In genomic region chr16:78473456-78473855, GRCm38 (mm10) we compare ENCODE assay signal across 11 mouse cellular contexts.
DNase-seq lines count a peak whose midpoint lies in the region; ATAC-seq and TF ChIP-seq lines count a peak whose summit lies in the region.
"Had no signal": no experiment of that assay in that cellular context is flagged by ENCODE, and none has a peak within 500 bp of the region (broad histone marks: within the 10 kb centered on the region; RNA-seq: fewer than 3 reads in every experiment).

No protein-coding gene starts in this region.

- WGBS in lung, postnatal 0 days: 45% methylated on average over 7 of the region's 7 CpGs
- WGBS in midbrain, embryonic 14.5 days: 89% methylated on average over 7 of the region's 7 CpGs

- TF ChIP-seq CTCF in lung, postnatal 0 days (IDR thresholded peaks at IDR 0.05): no peak

- no peaks in the 10 kb centered on the region for H3K4me1 ChIP-seq in lung, postnatal 0 days (ENCODE audit: insufficient read depth, low read depth, low read length)
- H3K4me1 ChIP-seq in midbrain, embryonic 14.5 days (ENCODE audit: control insufficient read depth, insufficient read depth, low read length): no peaks in the 10 kb centered on the region
- H3K4me1 ChIP-seq: hindbrain, embryonic 15.5 days; midbrain, embryonic 12.5 days had no signal

- H3K27ac ChIP-seq in lung, postnatal 0 days (ENCODE audit: low read length): no peak overlapping the region
- H3K27ac ChIP-seq in midbrain, embryonic 14.5 days (replicated peaks; ENCODE audit: low read depth, low read length): no peak overlapping the region
- H3K27ac ChIP-seq: hindbrain, embryonic 15.5 days; midbrain, embryonic 12.5 days had no signal

- TF ChIP-seq EP300 in lung, postnatal 0 days (IDR thresholded peaks at IDR 0.05): peak; percentile 79

- peak; percentile 42 for DNase-seq in urinary bladder, adult 2 months (ENCODE audit: low spot score)
- DNase-seq in urinary bladder, postnatal 10 days (ENCODE audit: low spot score): no peak
- peak; percentile 85 for DNase-seq in lung, postnatal 0 days (ENCODE audit: low spot score)
- no peak for DNase-seq in frontal cortex, postnatal 10 days (ENCODE audit: low spot score in 2 of 2)
- no peak for DNase-seq in frontal cortex, postnatal 36 days (ENCODE audit: low spot score in 2 of 2)
- DNase-seq in midbrain, embryonic 14.5 days: no peak
- DNase-seq: spleen, adult 18-20 months had no signal

- no peaks in the 10 kb centered on the region for H3K9me3 ChIP-seq in lung, postnatal 0 days (ENCODE audit: low read length)
- no peaks in the 10 kb centered on the region for H3K9me3 ChIP-seq in midbrain, embryonic 14.5 days (ENCODE audit: control insufficient read depth, low read length)
- H3K9me3 ChIP-seq: hindbrain, embryonic 15.5 days; midbrain, embryonic 12.5 days had no signal

- no peak overlapping the region for H3K9ac ChIP-seq in lung, postnatal 0 days (replicated peaks; ENCODE audit: low read depth)
- H3K9ac ChIP-seq in midbrain, embryonic 14.5 days (replicated peaks; ENCODE audit: low read length): no peak overlapping the region
- H3K9ac ChIP-seq: hindbrain, embryonic 15.5 days; midbrain, embryonic 12.5 days had no signal

- no peak overlapping the region for H3K4me3 ChIP-seq in lung, postnatal 0 days (ENCODE audit: low read depth, low read length)
- H3K4me3 ChIP-seq in midbrain, embryonic 14.5 days (replicated peaks; ENCODE audit: low read depth, low read length): no peak overlapping the region
- H3K4me3 ChIP-seq: hindbrain, embryonic 15.5 days; midbrain, embryonic 12.5 days had no signal

- no peak overlapping the region for H3K4me2 ChIP-seq in lung, postnatal 0 days (replicated peaks; ENCODE audit: low read depth, low read length)
- no peak overlapping the region for H3K4me2 ChIP-seq in midbrain, embryonic 14.5 days (ENCODE audit: low read length)
- H3K4me2 ChIP-seq: hindbrain, embryonic 15.5 days; midbrain, embryonic 12.5 days had no signal

- ATAC-seq in granulocyte monocyte progenitor cell, adult 5-6 weeks (replicated peaks; ENCODE audit: poor library complexity, severe bottlenecking): peak; percentile 100
- peak; percentile 98 for ATAC-seq in lung, postnatal 0 days
- no peak for ATAC-seq in midbrain, embryonic 14.5 days (ENCODE audit: low FRiP score, low TSS enrichment)
- ATAC-seq: Patski had no signal

- H3K27me3 ChIP-seq in lung, postnatal 0 days (replicated peaks; ENCODE audit: insufficient read depth, low read length): no peaks in the 10 kb centered on the region
- no peaks in the 10 kb centered on the region for H3K27me3 ChIP-seq in midbrain, embryonic 14.5 days (ENCODE audit: control insufficient read depth, insufficient read depth, low read length)
- H3K27me3 ChIP-seq: hindbrain, embryonic 15.5 days; midbrain, embryonic 12.5 days; Patski had no signal

- no peaks in the 10 kb centered on the region for H3K36me3 ChIP-seq in lung, postnatal 0 days (ENCODE audit: insufficient read depth, low read length)
- H3K36me3 ChIP-seq in midbrain, embryonic 14.5 days (ENCODE audit: control insufficient read depth, insufficient read depth, low read length): no peaks in the 10 kb centered on the region
- H3K36me3 ChIP-seq: hindbrain, embryonic 15.5 days; midbrain, embryonic 12.5 days had no signal

Comparison
In these comparisons a context has a peak if more than half of its experiments do, and no peak if none do; other contexts are left out.
1. DNase-seq: peak in urinary bladder, adult 2 months (single experiment) and lung, postnatal 0 days (single experiment); none in urinary bladder, postnatal 10 days (single experiment), frontal cortex, postnatal 10 days (0 of 2), frontal cortex, postnatal 36 days (0 of 2) and midbrain, embryonic 14.5 days (single experiment).